Comparison of ENCODE assay signal across 8 mouse cellular contexts in genomic region chr7:55841445-55841844, GRCm38 (mm10). TPM values are rescaled to one million over a fixed set of nuclear protein-coding genes. Genes with fewer than 3 reads are reported as not detected.
DNase-seq lines count a peak whose midpoint lies in the region; ATAC-seq and TF ChIP-seq lines count a peak whose summit lies in the region.

Cyfip1 (plus strand) TSS chr7:55841745.

- TF ChIP-seq POLR2A in liver, adult 2 months (IDR thresholded peaks at IDR 0.05; ENCODE audit: extremely low read depth, insufficient read depth, low read length) = no peak
- no peak for TF ChIP-seq POLR2A in bone marrow macrophage, adult 2 months (IDR thresholded peaks at IDR 0.05; ENCODE audit: borderline replicate concordance, low read depth, low read length)

- peak within 1 kb of the TSS; percentile 64 for H3K27ac ChIP-seq in liver, adult 2 months (replicated peaks; ENCODE audit: insufficient read depth, low read depth, low read length)
- peak within 1 kb of the TSS; percentile 65 for H3K27ac ChIP-seq in bone marrow macrophage, adult 2 months (ENCODE audit: insufficient read depth, low read depth, low read length)
- peak within 1 kb of the TSS; percentile 91 for H3K27ac ChIP-seq in midbrain, embryonic 12.5 days (replicated peaks)

- DNase-seq in liver, adult 2 months (ENCODE audit: extremely low read depth, low read depth, low spot score) = no peak
- no peak for DNase-seq in liver
- no peak for DNase-seq in large intestine, adult 2 months (ENCODE audit: low read depth, low spot score)
- DNase-seq in right cerebral cortex, adult 18-20 months = no peak
- no peak for DNase-seq in testis, postnatal 10 days (ENCODE audit: low spot score)

- ATAC-seq in granulocyte monocyte progenitor cell, adult 5-6 weeks (replicated peaks; ENCODE audit: poor library complexity, severe bottlenecking) = no peak
- peak; percentile 38 for ATAC-seq in midbrain, embryonic 12.5 days (ENCODE audit: low FRiP score, low read depth)

- peak within 1 kb of the TSS; percentile 86 for H3K9ac ChIP-seq in liver, adult 2 months (ENCODE audit: low read depth, low read length)
- peak within 1 kb of the TSS; percentile 78 for H3K9ac ChIP-seq in midbrain, embryonic 12.5 days (replicated peaks)

- peak within 1 kb of the TSS; percentile 83 for H3K4me3 ChIP-seq in liver, adult 2 months (ENCODE audit: insufficient read depth, low read depth, low read length)
- peak within 1 kb of the TSS; percentile 89 for H3K4me3 ChIP-seq in bone marrow macrophage, adult 2 months (ENCODE audit: insufficient read depth, low read length)
- H3K4me3 ChIP-seq in midbrain, embryonic 12.5 days = peak within 1 kb of the TSS; percentile 87

- peaks cover 14% of the 10 kb centered on the region; the same call in 1 of the 2 replicates for H3K79me2 ChIP-seq in liver, adult 2 months (ENCODE audit: control insufficient read depth, insufficient read depth, low read length)

- WGBS in liver, adult 2 months = 61% methylated on average over 7 of the region's 7 CpGs
- 53% methylated on average over 7 of the region's 7 CpGs for WGBS in large intestine, adult 2 months
- 49% methylated on average over 7 of the region's 7 CpGs for WGBS in midbrain, embryonic 12.5 days

- no peaks in the 10 kb centered on the region for H3K27me3 ChIP-seq in liver, adult 2 months (ENCODE audit: control insufficient read depth, insufficient read depth, low read length)
- H3K27me3 ChIP-seq in midbrain, embryonic 12.5 days = no peaks in the 10 kb centered on the region

- H3K36me3 ChIP-seq in liver, adult 2 months (ENCODE audit: control insufficient read depth, insufficient read depth, low read length) = no peaks in the 10 kb centered on the region
- no peaks in the 10 kb centered on the region for H3K36me3 ChIP-seq in midbrain, embryonic 12.5 days

- no peaks in the 10 kb centered on the region for H3K9me3 ChIP-seq in midbrain, embryonic 12.5 days

- no peak for TF ChIP-seq CTCF in liver, adult 2 months (IDR thresholded peaks at IDR 0.05; ENCODE audit: low read depth, low read length)
- TF ChIP-seq CTCF in bone marrow macrophage, adult 2 months (IDR thresholded peaks at IDR 0.05; ENCODE audit: low read depth, low read length) = no peak

- peak within 1 kb of the TSS; percentile 75 for H3K4me2 ChIP-seq in midbrain, embryonic 12.5 days (replicated peaks)

- H3K4me1 ChIP-seq in liver, adult 2 months (ENCODE audit: control insufficient read depth, insufficient read depth, low read length) = peaks cover 4% of the 10 kb centered on the region; the same call in 1 of the 2 replicates
- H3K4me1 ChIP-seq in bone marrow macrophage, adult 2 months (ENCODE audit: control insufficient read depth, insufficient read depth, low read length) = peaks cover 23% of the 10 kb centered on the region
- peaks cover 12% of the 10 kb centered on the region for H3K4me1 ChIP-seq in midbrain, embryonic 12.5 days

RNA-seq across cellular contexts. Expression of gene Cyfip1, which starts in this region (rescaled TPM):
- total RNA-seq in liver, adult 2 months (2014; rRNA removed) = 44.8 and 45.0 TPM in 2 replicates
- polyA plus RNA-seq in liver, adult 2 months (2012; rRNA removed) = 14.0 and 17.3 TPM in 2 replicates
- polyA plus RNA-seq in bone marrow macrophage, adult 2 months (2012; ENCODE audit: insufficient read depth, insufficient read length, missing spikeins) = 132 and 147 TPM in 2 replicates
- 43.8 and 48.2 TPM in 2 replicates for total RNA-seq in granulocyte monocyte progenitor cell, adult 5-6 weeks (2014; fragmentation: Nextera tagmentation)
- total RNA-seq in granulocyte monocyte progenitor cell, adult 5-6 weeks (2017) = 56.7 and 81.1 TPM in 2 replicates
- polyA plus RNA-seq in large intestine, adult 2 months (2012; rRNA removed) = 42.0 and 59.3 TPM in 2 replicates
- polyA plus RNA-seq in midbrain, embryonic 12.5 days (2016; fragmentation: Nextera tagmentation; extraction: Ambion mirVana) = 73.3 and 79.9 TPM in 2 replicates
